Mouse (Mus musculus) C2C12 (cell line): ENCODE results near the gene Ubac2.

ENCODE experiments used
- CTCF ChIP-seq: IDR thresholded peaks from one replicate; pipeline ENCODE4 v1.5.1; 2011; ENCODE audit not compliant: control insufficient read depth, insufficient read depth, insufficient read length
- MAX ChIP-seq: IDR thresholded peaks from one replicate; pipeline ENCODE4 v1.6.1; 2011; ENCODE audit warnings: mild to moderate bottlenecking, control low read depth
- USF1 ChIP-seq: IDR thresholded peaks from one replicate; pipeline ENCODE4 v1.6.1; 2011; ENCODE audit warnings: low read depth, mild to moderate bottlenecking, control low read depth, moderate library complexity

GRCm38 (mm10) chr14:121937601-121938255 is 59.3 kb downstream of the Ubac2 start:
- TF ChIP-seq CTCF (no peak), USF1 (no peak), MAX (no peak)
